Mouse (Mus musculus) kidney, embryonic 14.5 days (tissue): ENCODE data around the gene Ostf1. TPM values are rescaled to one million over a fixed set of nuclear protein-coding genes. Genes with fewer than 3 reads are reported as not detected.

Source experiments
- ATAC-seq: fragments of 200-750 bp; cut with Nextera tagmentation; 2 replicates; pipeline ENCODE4 v1.8.0; 2017; ENCODE audit warnings: moderate number of reproducible peaks, mild to moderate bottlenecking, moderate TSS enrichment, moderate library complexity; ENCODE audit not compliant: low FRiP score, low TSS enrichment
- H3K27ac ChIP-seq: fragments of 300-500 bp; sonication (generic); 2 replicates; pipeline ENCODE4 v1.5.1; 2014; ENCODE audit warnings: low read depth, mild to moderate bottlenecking, low read length, moderate library complexity, mixed read lengths
- H3K27me3 ChIP-seq: fragments of 300-500 bp; sonication (generic); 2 replicates; pipeline ENCODE4 v1.6.1; 2014; ENCODE audit warnings: mild to moderate bottlenecking, low read length; ENCODE audit not compliant: control insufficient read depth, insufficient read depth
- H3K36me3 ChIP-seq: fragments of 300-500 bp; sonication (generic); 2 replicates; pipeline ENCODE4 v1.6.1; 2014; ENCODE audit warnings: low read length, mixed read lengths; ENCODE audit not compliant: control insufficient read depth, insufficient read depth
- H3K4me1 ChIP-seq: fragments of 300-500 bp; sonication (generic); 2 replicates; pipeline ENCODE4 v1.6.1; 2014; ENCODE audit warnings: low read length, mixed read lengths; ENCODE audit not compliant: control insufficient read depth, insufficient read depth
- H3K4me2 ChIP-seq: fragments of 300-500 bp; sonication (generic); replicated peaks from 2 replicates; pipeline ENCODE4 v1.6.1; 2014; ENCODE audit warnings: low read depth, mild to moderate bottlenecking, low read length
- H3K4me3 ChIP-seq: fragments of 300-500 bp; sonication (generic); 2 replicates; pipeline ENCODE4 v1.5.1; 2014; ENCODE audit warnings: mild to moderate bottlenecking, low read length
- H3K9ac ChIP-seq: fragments of 300-500 bp; sonication (generic); 2 replicates; pipeline ENCODE4 v1.6.1; 2014; ENCODE audit warnings: low read depth, mild to moderate bottlenecking, low read length, moderate library complexity
- H3K9me3 ChIP-seq: fragments of 300-500 bp; sonication (generic); 2 replicates; pipeline ENCODE4 v1.6.1; 2016; ENCODE audit warnings: low read length; ENCODE audit not compliant: control insufficient read depth
- WGBS: fragments of 180-500 bp; shearing (Covaris S2); extraction: QIAGEN DNeasy Blood & Tissue Kit; methylation state at CpG from one replicate; pipeline ENCODE4 v1.1.7; 2014; 5-methylcytosine and 5-hydroxymethylcytosine counted together
- polyA plus RNA-seq: library from polyadenylated mRNA; unstranded; fragments of >200 nt; fragmentation: Nextera tagmentation; extraction: Ambion mirVana; gene quantifications from 2 replicates; pipeline ENCODE4 v1.2.1, GENCODE M21; 2014

The Ostf1 gene
- polyA plus RNA-seq, 1 experiment from 2014 or later = 101 TPM

- Histone ChIP-seq H3K4me2 (no peak overlapping the region), H3K36me3 (peaks cover 2% of the 10 kb centered on the region; the same call in 1 of the 2 replicates), H3K9me3 (no peaks in the 10 kb centered on the region), H3K9ac (no peak overlapping the region), H3K27me3 (no peaks in the 10 kb centered on the region), H3K4me1 (no peaks in the 10 kb centered on the region), H3K4me3 (no peak overlapping the region), H3K27ac (no peak overlapping the region)
- WGBS = 67% methylated on average over 6 of the region's 6 CpGs
- ATAC-seq = no peak
Observed at GRCm38 (mm10) chr19:18648558-18648945, 16.9 kb upstream of the Ostf1 start.

- no peaks in the 10 kb centered on the region for H3K9me3 ChIP-seq
- H3K36me3 ChIP-seq = peaks cover 2% of the 10 kb centered on the region; the same call in 1 of the 2 replicates
- WGBS = 44% methylated on average over 9 of the region's 9 CpGs
- no peak overlapping the region for H3K27ac ChIP-seq
- ATAC-seq = no peak
- no peak overlapping the region for H3K4me3 ChIP-seq
- H3K4me2 ChIP-seq = no peak overlapping the region
- H3K9ac ChIP-seq = no peak overlapping the region
- no peaks in the 10 kb centered on the region for H3K27me3 ChIP-seq
- no peaks in the 10 kb centered on the region for H3K4me1 ChIP-seq
Observed at GRCm38 (mm10) chr19:18647775-18648557, 16.3 kb upstream of the Ostf1 start.

- peaks cover 2% of the 10 kb centered on the region; the same call in 1 of the 2 replicates for H3K36me3 ChIP-seq
- no peaks in the 10 kb centered on the region for H3K27me3 ChIP-seq
- H3K27ac ChIP-seq = no peak overlapping the region
- no peak overlapping the region for H3K4me3 ChIP-seq
- H3K4me1 ChIP-seq = no peaks in the 10 kb centered on the region
- H3K9ac ChIP-seq = no peak overlapping the region
- WGBS = 47% methylated on average over 5 of the region's 5 CpGs
- H3K9me3 ChIP-seq = no peaks in the 10 kb centered on the region
- no peak overlapping the region for H3K4me2 ChIP-seq
- ATAC-seq = peak; percentile 69; the same call in 1 of the 2 replicates
Observed at GRCm38 (mm10) chr19:18646853-18647420, 15.3 kb upstream of the Ostf1 start.

- 0 out of 2 replicates have a peak, but pooled peaks have one; percentile 9 for ATAC-seq
- Histone ChIP-seq H3K4me3 (no peak overlapping the region), H3K27me3 (no peaks in the 10 kb centered on the region), H3K9me3 (no peaks in the 10 kb centered on the region), H3K4me1 (no peaks in the 10 kb centered on the region), H3K4me2 (no peak overlapping the region), H3K27ac (no peak overlapping the region), H3K36me3 (peaks cover 2% of the 10 kb centered on the region; the same call in 1 of the 2 replicates), H3K9ac (no peak overlapping the region)
- 60% methylated on average over 3 of the region's 3 CpGs for WGBS
Observed at GRCm38 (mm10) chr19:18646397-18646796, 14.8 kb upstream of the Ostf1 start.

- Histone ChIP-seq H3K4me1 (no peaks in the 10 kb centered on the region), H3K4me3 (no peak overlapping the region), H3K4me2 (no peak overlapping the region), H3K36me3 (peaks cover 2% of the 10 kb centered on the region; the same call in 1 of the 2 replicates), H3K9ac (no peak overlapping the region), H3K27me3 (no peaks in the 10 kb centered on the region), H3K27ac (no peak overlapping the region), H3K9me3 (no peaks in the 10 kb centered on the region)
- 80% methylated on average over 6 of the region's 6 CpGs for WGBS
- no peak for ATAC-seq
Observed at GRCm38 (mm10) chr19:18644084-18644483, 12.5 kb upstream of the Ostf1 start.

- H3K9ac ChIP-seq = no peak overlapping the region
- 65% methylated on average over 4 of the region's 4 CpGs for WGBS
Observed at GRCm38 (mm10) chr19:18643411-18643810, 11.8 kb upstream of the Ostf1 start.

GRCm38 (mm10) chr19:18641001-18641400, 9.4 kb upstream of the Ostf1 start:
- Histone ChIP-seq H3K4me3 (no peak overlapping the region), H3K9ac (no peak overlapping the region), H3K9me3 (no peaks in the 10 kb centered on the region), H3K4me1 (no peaks in the 10 kb centered on the region), H3K36me3 (peaks cover 2% of the 10 kb centered on the region; the same call in 1 of the 2 replicates), H3K4me2 (no peak overlapping the region), H3K27me3 (no peaks in the 10 kb centered on the region), H3K27ac (no peak overlapping the region)
- WGBS = 52% methylated on average over 4 of the region's 4 CpGs
- ATAC-seq = no peak

More at GRCm38 (mm10) chr19:18643411-18643810, 11.8 kb upstream of the Ostf1 start:
- no peak for ATAC-seq
- H3K27me3 ChIP-seq = no peaks in the 10 kb centered on the region
- peaks cover 2% of the 10 kb centered on the region; the same call in 1 of the 2 replicates for H3K36me3 ChIP-seq
- H3K4me3 ChIP-seq = no peak overlapping the region
- no peak overlapping the region for H3K4me2 ChIP-seq
- H3K9me3 ChIP-seq = no peaks in the 10 kb centered on the region
- H3K4me1 ChIP-seq = no peaks in the 10 kb centered on the region
- no peak overlapping the region for H3K27ac ChIP-seq

GRCm38 (mm10) chr19:18639552-18639951, 7.9 kb upstream of the Ostf1 start:
- Histone ChIP-seq H3K4me2 (no peak overlapping the region), H3K4me3 (no peak overlapping the region), H3K9me3 (no peaks in the 10 kb centered on the region), H3K27ac (no peak overlapping the region), H3K4me1 (no peaks in the 10 kb centered on the region), H3K36me3 (no peaks in the 10 kb centered on the region), H3K27me3 (no peaks in the 10 kb centered on the region), H3K9ac (no peak overlapping the region)
- WGBS = 33% methylated on average over 2 of the region's 2 CpGs
- ATAC-seq = no peak

GRCm38 (mm10) chr19:18638949-18639348, 7.3 kb upstream of the Ostf1 start:
- Histone ChIP-seq H3K36me3 (no peaks in the 10 kb centered on the region), H3K9ac (no peak overlapping the region), H3K4me1 (no peaks in the 10 kb centered on the region), H3K9me3 (no peaks in the 10 kb centered on the region), H3K27ac (no peak overlapping the region), H3K27me3 (no peaks in the 10 kb centered on the region), H3K4me3 (no peak overlapping the region), H3K4me2 (no peak overlapping the region)
- 55% methylated on average over 5 of the region's 5 CpGs for WGBS
- no peak for ATAC-seq
